ENCODE assay signal across 16 mouse cellular contexts in the genomic region with DNA sequence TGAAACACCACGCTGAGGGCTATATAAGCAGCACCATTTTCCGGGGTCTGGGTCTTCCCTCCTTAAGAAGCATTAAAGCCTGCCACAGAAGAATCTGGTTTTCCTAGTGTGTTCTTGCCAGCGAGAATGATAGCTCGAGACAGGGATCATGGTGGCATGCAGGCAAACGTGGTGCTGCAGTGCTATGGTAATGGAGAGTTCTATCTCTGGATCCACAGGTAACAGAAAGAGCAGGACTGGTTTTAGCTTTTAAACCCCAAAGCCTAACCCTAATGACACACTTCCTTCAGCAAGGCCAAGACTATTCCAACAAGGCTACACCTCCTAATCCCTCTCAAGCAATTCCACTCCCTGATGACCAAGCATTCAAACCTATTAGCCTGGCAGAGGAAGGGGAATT.
"Had no signal": no experiment of that assay in that cellular context is flagged by ENCODE, and none has a peak within 500 bp of the region (broad histone marks: within the 10 kb centered on the region; RNA-seq: fewer than 3 reads in every experiment).

No protein-coding gene starts in this region.

- ATAC-seq: liver, postnatal 0 days; midbrain, embryonic 15.5 days had no signal

- H3K27ac ChIP-seq: liver, embryonic 15.5 days; lung, embryonic 15.5 days; macrophage; midbrain, embryonic 12.5 days; midbrain, embryonic 15.5 days; neural tube, embryonic 12.5 days; stomach, embryonic 15.5 days; stomach, postnatal 0 days had no signal

- H3K4me1 ChIP-seq: liver, embryonic 15.5 days; lung, embryonic 15.5 days; megakaryocyte, embryonic 14.5 days; midbrain, embryonic 12.5 days; midbrain, embryonic 15.5 days; neural tube, embryonic 12.5 days; stomach, embryonic 15.5 days had no signal

- H3K36me3 ChIP-seq: liver, embryonic 15.5 days; lung, embryonic 15.5 days; midbrain, embryonic 12.5 days; midbrain, embryonic 15.5 days; neural tube, embryonic 12.5 days; stomach, embryonic 15.5 days had no signal

- H3K27me3 ChIP-seq: liver, embryonic 15.5 days; lung, embryonic 15.5 days; megakaryocyte, embryonic 14.5 days; midbrain, embryonic 12.5 days; midbrain, embryonic 15.5 days; neural tube, embryonic 12.5 days; stomach, embryonic 15.5 days had no signal

- DNase-seq: liver, postnatal 0 days; lung, adult 2 months; lung, postnatal 10 days; lung, postnatal 36 days; right cerebral cortex, postnatal 14 days; thymus, adult 2 months; thymus, postnatal 25 days had no signal

- H3K9me3 ChIP-seq: liver, embryonic 15.5 days; lung, embryonic 15.5 days; midbrain, embryonic 12.5 days; midbrain, embryonic 15.5 days; neural tube, embryonic 12.5 days; stomach, embryonic 15.5 days had no signal

- H3K4me3 ChIP-seq: liver, embryonic 15.5 days; lung, embryonic 15.5 days; megakaryocyte, embryonic 14.5 days; midbrain, embryonic 12.5 days; midbrain, embryonic 15.5 days; neural tube, embryonic 12.5 days; stomach, embryonic 15.5 days had no signal

- H3K9ac ChIP-seq: liver, embryonic 15.5 days; liver, postnatal 0 days; lung, embryonic 15.5 days; midbrain, embryonic 12.5 days; midbrain, embryonic 15.5 days; neural tube, embryonic 12.5 days; stomach, embryonic 15.5 days had no signal

- H3K4me2 ChIP-seq: liver, embryonic 15.5 days; lung, embryonic 15.5 days; midbrain, embryonic 12.5 days; midbrain, embryonic 15.5 days; neural tube, embryonic 12.5 days; stomach, embryonic 15.5 days had no signal
